Mouse (Mus musculus) testis, adult 2 months (tissue): ENCODE measurements at regions not wholly inside any gene's neighbourhood (a gene's known extent, or its start where the extent isn't known, plus 50 kb on each side); places are given as distances from the start of the nearest gene placed in this dataset.
A peak's percentile ranks its signal among the peaks of the same experiment; 100 is the strongest.

Experiments
- CTCF ChIP-seq: fragments of 200-500 bp; IDR thresholded peaks from 2 replicates; pipeline ENCODE4 v1.5.1; 2012; ENCODE audit warnings: low read depth, mild to moderate bottlenecking, inconsistent platforms, low read length, moderate library complexity; ENCODE audit not compliant: control insufficient read depth, insufficient read depth, insufficient replicate concordance
- POLR2A ChIP-seq: fragments of 200-500 bp; IDR thresholded peaks from 2 replicates; pipeline ENCODE4 v1.6.1; 2012; ENCODE audit warnings: low read depth, mild to moderate bottlenecking, inconsistent platforms, low read length, moderate library complexity; ENCODE audit not compliant: control insufficient read depth

GRCm38 (mm10) chr6:31639460-31639859, 75.7 kb upstream of the Podxl start:
- TF ChIP-seq CTCF = peak; percentile 65; the same call in 1 of the 2 replicates
- TF ChIP-seq POLR2A = no peak
